Mouse (Mus musculus) C2C12 (cell line): Measurements from ENCODE around the gene R3hdm4.

Experiments used
- CTCF ChIP-seq: IDR thresholded peaks from one replicate; pipeline ENCODE4 v1.5.1; 2011; ENCODE audit not compliant: control insufficient read depth, insufficient read depth, insufficient read length
- FOSL1 ChIP-seq: IDR thresholded peaks from one replicate; pipeline ENCODE4 v1.8.0; 2011; ENCODE audit warnings: mild to moderate bottlenecking, low read length; ENCODE audit not compliant: poor library complexity, insufficient read depth, severe bottlenecking
- MAX ChIP-seq: IDR thresholded peaks from one replicate; pipeline ENCODE4 v1.6.1; 2011; ENCODE audit warnings: mild to moderate bottlenecking, control low read depth
- MYOD1 ChIP-seq: IDR thresholded peaks from one replicate; pipeline ENCODE4 v1.6.1; 2011; ENCODE audit warnings: low read depth; ENCODE audit not compliant: control insufficient read depth, insufficient read length
- MYOG ChIP-seq: IDR thresholded peaks from one replicate; pipeline ENCODE4 v1.6.1; 2011; ENCODE audit not compliant: control insufficient read depth, insufficient read length; ENCODE audit errors: extremely low read depth
- USF1 ChIP-seq: IDR thresholded peaks from one replicate; pipeline ENCODE4 v1.6.1; 2011; ENCODE audit warnings: low read depth, mild to moderate bottlenecking, control low read depth, moderate library complexity

DNA sequence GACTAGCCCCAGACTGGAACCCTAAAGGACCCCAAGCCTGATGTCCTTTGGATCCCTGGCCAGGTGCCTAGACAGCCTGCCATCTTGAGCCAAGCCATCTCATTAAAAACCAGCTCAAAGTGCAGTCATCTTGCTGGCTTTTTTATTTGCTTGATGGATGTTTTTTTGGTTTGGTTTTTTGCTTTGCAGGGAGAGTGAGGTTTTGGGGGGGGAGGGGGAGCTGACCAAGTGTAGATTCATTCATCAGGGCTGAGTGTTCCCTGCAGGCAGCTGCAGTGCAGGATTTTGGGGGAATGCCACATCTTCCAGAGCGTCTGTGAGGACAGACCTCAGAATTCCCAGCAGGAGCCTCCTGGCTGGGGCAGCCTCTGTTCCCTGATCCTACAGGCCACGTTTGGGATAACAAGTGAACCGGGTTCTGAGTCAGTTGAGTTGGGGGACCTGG, 48.1 kb upstream of the R3hdm4 start:
- no peak for TF ChIP-seq CTCF
- no peak for TF ChIP-seq MAX
- TF ChIP-seq FOSL1, result no peak
- TF ChIP-seq USF1, result no peak
- TF ChIP-seq MYOD1, result no peak
- no peak for TF ChIP-seq MYOG
